Mouse (Mus musculus): ENCODE measurements around the gene 1700029F12Rik.

Gene 1700029F12Rik

GRCm38 (mm10) chr13:97034262-97034661 lies at the start of gene 1700029F12Rik:
Gene 1700029F12Rik, minus strand, starts transcription at chr13:97034362.
- no peak for DNase-seq

- no peak for DNase-seq
Observed at GRCm38 (mm10) chr13:97082432-97082831, 48.3 kb upstream of the 1700029F12Rik start.

- DNase-seq, result no peak
Observed at GRCm38 (mm10) chr13:97080615-97081014, 46.5 kb upstream of the 1700029F12Rik start.

GRCm38 (mm10) chr13:97080201-97080600 lies 46.0 kb upstream of the 1700029F12Rik start:
- no peak for DNase-seq

- DNase-seq, result no peak
Observed at GRCm38 (mm10) chr13:97077556-97077955, 43.4 kb upstream of the 1700029F12Rik start.

- DNase-seq, result no peak
Observed at GRCm38 (mm10) chr13:97073497-97073896, 39.3 kb upstream of the 1700029F12Rik start.

GRCm38 (mm10) chr13:97071626-97072241 lies 37.6 kb upstream of the 1700029F12Rik start:
- no peak for DNase-seq

- no peak for DNase-seq
Observed at GRCm38 (mm10) chr13:97070931-97071625, 36.9 kb upstream of the 1700029F12Rik start.

- DNase-seq, result no peak
Observed at GRCm38 (mm10) chr13:97068151-97068550, 34.0 kb upstream of the 1700029F12Rik start.

GRCm38 (mm10) chr13:97067691-97068090 lies 33.5 kb upstream of the 1700029F12Rik start:
- no peak for DNase-seq

- DNase-seq, result no peak
Observed at GRCm38 (mm10) chr13:97066649-97067550, 32.7 kb upstream of the 1700029F12Rik start, which contains the start of gene Fam169a. Gene Fam169a, plus strand, starts transcription at chr13:97067286.

- DNase-seq, result peak; percentile 11
Observed at GRCm38 (mm10) chr13:97064844-97065621, 30.9 kb upstream of the 1700029F12Rik start.

GRCm38 (mm10) chr13:97064413-97064812 lies 30.3 kb upstream of the 1700029F12Rik start:
- no peak for DNase-seq

- DNase-seq, result no peak
Observed at GRCm38 (mm10) chr13:97063431-97063830, 29.3 kb upstream of the 1700029F12Rik start.

GRCm38 (mm10) chr13:97062151-97062550 lies 28.0 kb upstream of the 1700029F12Rik start:
- no peak for DNase-seq

- no peak for DNase-seq
Observed at GRCm38 (mm10) chr13:97060331-97060730, 26.2 kb upstream of the 1700029F12Rik start.

GRCm38 (mm10) chr13:97059746-97060145 lies 25.6 kb upstream of the 1700029F12Rik start:
- no peak for DNase-seq

- DNase-seq, result no peak
Observed at GRCm38 (mm10) chr13:97057817-97058216, 23.7 kb upstream of the 1700029F12Rik start.

- DNase-seq, result peak; percentile 44
Observed at GRCm38 (mm10) chr13:97053844-97054243, 19.7 kb upstream of the 1700029F12Rik start.

- peak; percentile 57 for DNase-seq
Observed at GRCm38 (mm10) chr13:97052667-97053066, 18.5 kb upstream of the 1700029F12Rik start.

- no peak for DNase-seq
Observed at GRCm38 (mm10) chr13:97051158-97051557, 17.0 kb upstream of the 1700029F12Rik start.

- no peak for DNase-seq
Observed at GRCm38 (mm10) chr13:97030075-97030474, 4.1 kb downstream of the 1700029F12Rik start.

Data from lung, postnatal 36 days (tissue).